Mouse (Mus musculus) thymus, adult 2 months (tissue): ENCODE results near the gene Slco1a5. TPM values are rescaled to one million over a fixed set of nuclear protein-coding genes. Genes with fewer than 3 reads are reported as not detected.

Experiments used
- DNase-seq: peaks from one replicate; pipeline ENCODE4 v3.0.0; 2021
- H3K27ac ChIP-seq: fragments of 200-500 bp; 2 replicates; pipeline ENCODE4 v1.5.1; 2012; ENCODE audit warnings: low read length, control low read depth; ENCODE audit not compliant: control insufficient read depth, insufficient read depth
- H3K27me3 ChIP-seq: fragments of 200-500 bp; 2 replicates; pipeline ENCODE4 v1.6.1; 2012; ENCODE audit warnings: mild to moderate bottlenecking, low read length, moderate library complexity, mixed read lengths; ENCODE audit not compliant: control insufficient read depth, insufficient read depth
- H3K36me3 ChIP-seq: fragments of 200-500 bp; 2 replicates; pipeline ENCODE4 v1.6.1; 2012; ENCODE audit warnings: mild to moderate bottlenecking, low read length, moderate library complexity; ENCODE audit not compliant: control insufficient read depth, insufficient read depth
- H3K4me1 ChIP-seq: fragments of 200-500 bp; replicated peaks from 2 replicates; pipeline ENCODE4 v1.6.1; 2012; ENCODE audit warnings: low read length; ENCODE audit not compliant: control insufficient read depth, insufficient read depth
- H3K4me3 ChIP-seq: fragments of 200-500 bp; 2 replicates; pipeline ENCODE4 v1.5.1; 2012; ENCODE audit warnings: mild to moderate bottlenecking, low read length, control low read depth, moderate library complexity; ENCODE audit not compliant: control insufficient read depth, insufficient read depth
- CTCF ChIP-seq: fragments of 200-500 bp; IDR thresholded peaks from 2 replicates; pipeline ENCODE4 v1.5.1; 2012; ENCODE audit warnings: mild to moderate bottlenecking, control low read depth, low read length, moderate library complexity, borderline replicate concordance; ENCODE audit not compliant: control insufficient read depth, poor library complexity, insufficient read depth; ENCODE audit errors: extremely low read depth
- POLR2A ChIP-seq: fragments of 200-500 bp; IDR thresholded peaks from 2 replicates; pipeline ENCODE4 v1.6.1; 2012; ENCODE audit warnings: mild to moderate bottlenecking, low read length, control low read depth, moderate library complexity; ENCODE audit not compliant: control insufficient read depth, poor library complexity, insufficient read depth; ENCODE audit errors: extremely low read depth
- whole genome bisulfite sequencing: fragments of 180-500 bp; shearing (Covaris S2); methylation state at CpG from one replicate; pipeline ENCODE4 v1.1.7; 2018; 5-methylcytosine and 5-hydroxymethylcytosine counted together
- polyA plus RNA-seq: library from polyadenylated mRNA; depleted of rRNA; stranded (reverse); fragments of >200 nt; gene quantifications from 2 replicates; pipeline ENCODE4 v1.2.3, GENCODE M21; 2012

The Slco1a5 gene
- polyA plus RNA-seq, 1 experiment: 0.27 TPM

- no peak overlapping the region for H3K27ac ChIP-seq
- 84% methylated on average over 2 of the region's 2 CpGs for WGBS
- TF ChIP-seq POLR2A (no peak), CTCF (no peak)
- H3K4me1 ChIP-seq: 0 out of 2 replicates have a peak, but pooled peaks cover 3% of the 10 kb centered on the region
- peak; percentile 51 for DNase-seq
- no peak overlapping the region for H3K4me3 ChIP-seq
- no peaks in the 10 kb centered on the region; the same call in 1 of the 2 replicates for H3K27me3 ChIP-seq
- no peaks in the 10 kb centered on the region for H3K36me3 ChIP-seq
Observed at GRCm38 (mm10) chr6:142343561-142343960, 20.8 kb upstream of the Slco1a5 start.

- TF ChIP-seq CTCF: no peak
- no peak for TF ChIP-seq POLR2A
- Histone ChIP-seq H3K4me1 (no peaks in the 10 kb centered on the region), H3K27me3 (no peaks in the 10 kb centered on the region; the same call in 1 of the 2 replicates), H3K36me3 (no peaks in the 10 kb centered on the region), H3K27ac (no peak overlapping the region), H3K4me3 (no peak overlapping the region)
- DNase-seq: no peak
- WGBS: 39% methylated on average over 2 of the region's 2 CpGs
Observed at GRCm38 (mm10) chr6:142339576-142339975, 16.8 kb upstream of the Slco1a5 start.

GRCm38 (mm10) chr6:142338961-142339360 lies 16.2 kb upstream of the Slco1a5 start:
- no peak overlapping the region for H3K4me3 ChIP-seq
- DNase-seq: no peak
- no peaks in the 10 kb centered on the region; the same call in 1 of the 2 replicates for H3K27me3 ChIP-seq
- TF ChIP-seq POLR2A (no peak), CTCF (no peak)
- H3K4me1 ChIP-seq: no peaks in the 10 kb centered on the region
- H3K27ac ChIP-seq: no peak overlapping the region
- WGBS: 60% methylated on average over 2 of the region's 2 CpGs
- H3K36me3 ChIP-seq: no peaks in the 10 kb centered on the region

GRCm38 (mm10) chr6:142329201-142329600 lies 6.4 kb upstream of the Slco1a5 start:
- WGBS: 75% methylated on average over 1 of the region's 1 CpGs
- no peak for DNase-seq

GRCm38 (mm10) chr6:142326598-142326997 lies 3.8 kb upstream of the Slco1a5 start:
- Histone ChIP-seq H3K4me3 (no peak overlapping the region), H3K36me3 (no peaks in the 10 kb centered on the region), H3K27me3 (no peaks in the 10 kb centered on the region), H3K4me1 (no peaks in the 10 kb centered on the region), H3K27ac (no peak overlapping the region)
- WGBS: 78% methylated on average over 3 of the region's 3 CpGs
- DNase-seq: no peak
- TF ChIP-seq CTCF (no peak), POLR2A (no peak)

More at GRCm38 (mm10) chr6:142329201-142329600, 6.4 kb upstream of the Slco1a5 start:
- Histone ChIP-seq H3K27ac (no peak overlapping the region), H3K36me3 (no peaks in the 10 kb centered on the region), H3K4me1 (no peaks in the 10 kb centered on the region), H3K4me3 (no peak overlapping the region), H3K27me3 (no peaks in the 10 kb centered on the region)
- TF ChIP-seq POLR2A (no peak), CTCF (no peak)

GRCm38 (mm10) chr6:142317106-142317505 lies 5.7 kb downstream of the Slco1a5 start:
- no peaks in the 10 kb centered on the region for H3K36me3 ChIP-seq
- H3K27ac ChIP-seq: no peak overlapping the region
- no peaks in the 10 kb centered on the region for H3K27me3 ChIP-seq
- no peaks in the 10 kb centered on the region for H3K4me1 ChIP-seq
- no peak overlapping the region for H3K4me3 ChIP-seq
- DNase-seq: no peak
- TF ChIP-seq POLR2A (no peak), CTCF (no peak)

GRCm38 (mm10) chr6:142314285-142314684 lies 8.5 kb downstream of the Slco1a5 start:
- WGBS: 92% methylated on average over 5 of the region's 5 CpGs
- Histone ChIP-seq H3K27me3 (no peaks in the 10 kb centered on the region), H3K4me3 (no peak overlapping the region), H3K27ac (no peak overlapping the region), H3K4me1 (no peaks in the 10 kb centered on the region), H3K36me3 (no peaks in the 10 kb centered on the region)
- TF ChIP-seq POLR2A (no peak), CTCF (no peak)
- no peak for DNase-seq
